ENCODE assay signal across 21 mouse cellular contexts in genomic region chr10:94620561-94620960, GRCm38 (mm10).
DNase-seq lines count a peak whose midpoint lies in the region; ATAC-seq and TF ChIP-seq lines count a peak whose summit lies in the region.
"Had no signal": no experiment of that assay in that cellular context is flagged by ENCODE, and none has a peak within 500 bp of the region (broad histone marks: within the 10 kb centered on the region; RNA-seq: fewer than 3 reads in every experiment).

No protein-coding gene starts in this region.

- peaks cover 75% of the 10 kb centered on the region for H3K27me3 ChIP-seq in hindbrain, embryonic 10.5 days (ENCODE audit: insufficient read depth, poor library complexity, severe bottlenecking)
- H3K27me3 ChIP-seq in hindbrain, embryonic 14.5 days (ENCODE audit: control insufficient read depth, insufficient read depth, low read length): no peaks in the 10 kb centered on the region
- H3K27me3 ChIP-seq in midbrain, embryonic 11.5 days (ENCODE audit: control insufficient read depth, insufficient read depth, low read length): no peaks in the 10 kb centered on the region
- H3K27me3 ChIP-seq in midbrain, postnatal 0 days (ENCODE audit: insufficient read depth, low read length): no peaks in the 10 kb centered on the region
- peaks cover 5% of the 10 kb centered on the region; the same call in 1 of the 2 replicates for H3K27me3 ChIP-seq in midbrain, embryonic 13.5 days
- H3K27me3 ChIP-seq: hindbrain, embryonic 15.5 days had no signal

- whole genome bisulfite sequencing in hindbrain, embryonic 10.5 days: 49% methylated on average over 6 of the region's 6 CpGs
- WGBS in hindbrain, embryonic 14.5 days: 61% methylated on average over 6 of the region's 6 CpGs
- 57% methylated on average over 6 of the region's 6 CpGs for WGBS in midbrain, embryonic 11.5 days
- 60% methylated on average over 6 of the region's 6 CpGs for WGBS in midbrain, postnatal 0 days
- WGBS in midbrain, embryonic 13.5 days: 65% methylated on average over 6 of the region's 6 CpGs

- DNase-seq in hindbrain, embryonic 10.5 days (ENCODE audit: low spot score): no peak
- DNase-seq in hindbrain, embryonic 14.5 days (ENCODE audit: low spot score): no peak
- DNase-seq in midbrain, embryonic 11.5 days (ENCODE audit: low spot score, missing footprints): peak; percentile 79
- DNase-seq in midbrain, postnatal 0 days (ENCODE audit: low spot score): no peak
- DNase-seq in lung, postnatal 14 days: no peak
- DNase-seq: adrenal gland, postnatal 10 days; cerebellum, adult 11 months; cerebellum, adult 8-10 months; cerebellum, postnatal 14 days; embryo, embryonic 11 days; gastrocnemius, adult 2 months; gastrocnemius, postnatal 25 days; heart, postnatal 10 days; heart, postnatal 4 days had no signal

- ATAC-seq in hindbrain, embryonic 14.5 days (ENCODE audit: low FRiP score): no peak
- ATAC-seq in midbrain, embryonic 11.5 days (ENCODE audit: low FRiP score): no peak
- ATAC-seq in midbrain, postnatal 0 days (ENCODE audit: low FRiP score): no peak
- ATAC-seq in midbrain, embryonic 13.5 days: no peak
- ATAC-seq: forebrain, embryonic 16.5 days; inflammation-experienced regulatory T-cells, adult 6 months had no signal

- H3K4me3 ChIP-seq in hindbrain, embryonic 10.5 days: no peak overlapping the region
- no peak overlapping the region for H3K4me3 ChIP-seq in hindbrain, embryonic 14.5 days (replicated peaks; ENCODE audit: low read length)
- no peak overlapping the region for H3K4me3 ChIP-seq in midbrain, embryonic 11.5 days (ENCODE audit: low read depth, low read length)
- H3K4me3 ChIP-seq in midbrain, postnatal 0 days (ENCODE audit: low read depth, low read length): no peak overlapping the region
- H3K4me3 ChIP-seq in midbrain, embryonic 13.5 days (replicated peaks): no peak overlapping the region
- H3K4me3 ChIP-seq: embryonic facial prominence, embryonic 15.5 days; erythroblast, embryonic 14.5 days; gastrocnemius, adult 2 months; hindbrain, embryonic 15.5 days had no signal

- no peak overlapping the region for H3K9ac ChIP-seq in hindbrain, embryonic 14.5 days
- H3K9ac ChIP-seq in midbrain, embryonic 11.5 days (ENCODE audit: low read length): no peak overlapping the region
- H3K9ac ChIP-seq in midbrain, postnatal 0 days (replicated peaks; ENCODE audit: low read length, poor library complexity, severe bottlenecking): no peak overlapping the region
- no peak overlapping the region for H3K9ac ChIP-seq in midbrain, embryonic 13.5 days (replicated peaks)
- H3K9ac ChIP-seq: embryonic facial prominence, embryonic 15.5 days; hindbrain, embryonic 15.5 days had no signal

- H3K27ac ChIP-seq in hindbrain, embryonic 10.5 days: 0 out of 2 replicates have a peak overlapping the region, but pooled peaks have one; percentile 6
- no peak overlapping the region for H3K27ac ChIP-seq in hindbrain, embryonic 14.5 days
- H3K27ac ChIP-seq in midbrain, embryonic 11.5 days (ENCODE audit: low read depth, low read length): no peak overlapping the region
- no peak overlapping the region for H3K27ac ChIP-seq in midbrain, postnatal 0 days (ENCODE audit: low read depth, low read length)
- peak overlapping the region; percentile 92; the same call in 1 of the 2 replicates for H3K27ac ChIP-seq in midbrain, embryonic 13.5 days
- H3K27ac ChIP-seq: embryonic facial prominence, embryonic 15.5 days; gastrocnemius, adult 2 months had no signal

- no peaks in the 10 kb centered on the region for H3K9me3 ChIP-seq in hindbrain, embryonic 10.5 days
- no peaks in the 10 kb centered on the region for H3K9me3 ChIP-seq in hindbrain, embryonic 14.5 days (ENCODE audit: control insufficient read depth, low read length)
- no peaks in the 10 kb centered on the region for H3K9me3 ChIP-seq in midbrain, embryonic 11.5 days (ENCODE audit: control insufficient read depth, low read length)
- no peaks in the 10 kb centered on the region for H3K9me3 ChIP-seq in midbrain, postnatal 0 days (ENCODE audit: low read length)
- no peaks in the 10 kb centered on the region for H3K9me3 ChIP-seq in midbrain, embryonic 13.5 days
- H3K9me3 ChIP-seq: embryonic facial prominence, embryonic 15.5 days; G1E; hindbrain, embryonic 15.5 days had no signal

- H3K4me1 ChIP-seq in hindbrain, embryonic 10.5 days (replicated peaks): peaks cover 39% of the 10 kb centered on the region
- peaks cover 27% of the 10 kb centered on the region for H3K4me1 ChIP-seq in hindbrain, embryonic 14.5 days (replicated peaks; ENCODE audit: control insufficient read depth, insufficient read depth, low read length)
- peaks cover 23% of the 10 kb centered on the region for H3K4me1 ChIP-seq in midbrain, embryonic 11.5 days (ENCODE audit: control insufficient read depth, insufficient read depth, low read length)
- H3K4me1 ChIP-seq in midbrain, postnatal 0 days (ENCODE audit: insufficient read depth, low read length): peaks cover 10% of the 10 kb centered on the region
- peaks cover 46% of the 10 kb centered on the region for H3K4me1 ChIP-seq in midbrain, embryonic 13.5 days (replicated peaks)

- no peak for TF ChIP-seq CTCF in midbrain, postnatal 0 days (IDR thresholded peaks at IDR 0.05)

- H3K4me2 ChIP-seq in hindbrain, embryonic 14.5 days (replicated peaks): no peak overlapping the region
- H3K4me2 ChIP-seq in midbrain, embryonic 11.5 days: no peak overlapping the region
- no peak overlapping the region for H3K4me2 ChIP-seq in midbrain, postnatal 0 days (ENCODE audit: low read depth, low read length, poor library complexity, severe bottlenecking)
- H3K4me2 ChIP-seq in midbrain, embryonic 13.5 days (replicated peaks): 0 out of 2 replicates have a peak overlapping the region, but pooled peaks have one; percentile 5
- H3K4me2 ChIP-seq: embryonic facial prominence, embryonic 15.5 days had no signal

- H3K36me3 ChIP-seq in hindbrain, embryonic 10.5 days: no peaks in the 10 kb centered on the region
- no peaks in the 10 kb centered on the region for H3K36me3 ChIP-seq in hindbrain, embryonic 14.5 days (replicated peaks; ENCODE audit: control insufficient read depth, insufficient read depth)
- no peaks in the 10 kb centered on the region for H3K36me3 ChIP-seq in midbrain, embryonic 11.5 days (ENCODE audit: control insufficient read depth, insufficient read depth, low read length)
- no peaks in the 10 kb centered on the region for H3K36me3 ChIP-seq in midbrain, postnatal 0 days (ENCODE audit: insufficient read depth, low read length)
- no peaks in the 10 kb centered on the region for H3K36me3 ChIP-seq in midbrain, embryonic 13.5 days
- H3K36me3 ChIP-seq: embryonic facial prominence, embryonic 15.5 days; G1E; hindbrain, embryonic 15.5 days had no signal

Comparison
In these comparisons a context has a peak if more than half of its experiments do, and no peak if none do; other contexts are left out.
1. H3K27ac ChIP-seq: peak in hindbrain, embryonic 10.5 days (single experiment) and midbrain, embryonic 13.5 days (single experiment); none in hindbrain, embryonic 14.5 days (single experiment), midbrain, embryonic 11.5 days (single experiment) and midbrain, postnatal 0 days (single experiment).